Mouse (Mus musculus) lung, adult 18-20 months (tissue): Measurements from ENCODE around the gene Stip1.
"Not testable (repeated sequence)": the region's sequence is repeated elsewhere in the genome, so short reads cannot be mapped to it uniquely, and the experiment has no call there.

Experiments used
- DNase-seq, 2 experiments: peaks; one replicate each; pipeline ENCODE4 v3.0.0; 2022; ENCODE audit warnings: mixed read lengths in 2 of 2

Stip1 gene

DNA sequence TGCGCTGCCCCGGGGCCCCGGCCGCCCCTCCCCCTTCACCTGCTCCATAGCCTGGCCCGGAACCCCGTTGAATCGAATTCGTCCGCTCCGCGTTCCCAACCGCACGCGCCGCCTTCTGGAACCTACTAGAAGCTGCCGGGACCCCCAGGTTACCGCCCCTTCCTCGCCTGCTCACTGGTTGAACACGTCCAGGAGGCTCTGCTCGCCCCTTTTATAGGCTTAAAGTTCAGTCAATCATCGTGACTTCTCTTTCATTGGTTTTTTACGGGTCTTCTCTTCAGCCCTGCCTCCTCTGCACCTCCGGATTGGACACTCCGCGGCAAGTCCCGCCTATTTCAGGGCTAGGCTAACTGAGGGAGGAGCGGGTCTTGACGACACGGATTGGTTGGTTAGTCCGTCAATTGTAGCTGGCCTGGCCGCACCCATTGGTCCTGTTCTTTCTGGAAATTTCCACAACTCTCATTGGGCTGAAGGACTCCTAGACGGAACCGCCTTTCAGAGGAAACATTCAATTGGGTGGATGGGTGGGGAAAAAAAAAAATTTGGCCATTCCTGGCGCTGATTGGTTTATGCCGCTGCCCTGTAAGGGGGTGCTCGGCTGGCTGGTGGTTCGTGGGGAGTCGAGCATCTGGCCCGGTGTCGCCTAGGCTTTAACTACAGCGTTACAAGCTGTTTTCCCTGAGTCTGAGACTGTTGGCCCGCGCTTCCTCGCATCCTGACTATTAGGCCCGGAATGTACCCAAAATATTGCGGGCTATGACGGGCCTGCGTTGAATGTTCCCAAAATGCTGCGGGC, at the start of gene Stip1:
TSS of gene Stip1 (minus strand) at position 127 of the 796 bp plus-strand sequence.
- DNase-seq, result peak; percentile 100

DNA sequence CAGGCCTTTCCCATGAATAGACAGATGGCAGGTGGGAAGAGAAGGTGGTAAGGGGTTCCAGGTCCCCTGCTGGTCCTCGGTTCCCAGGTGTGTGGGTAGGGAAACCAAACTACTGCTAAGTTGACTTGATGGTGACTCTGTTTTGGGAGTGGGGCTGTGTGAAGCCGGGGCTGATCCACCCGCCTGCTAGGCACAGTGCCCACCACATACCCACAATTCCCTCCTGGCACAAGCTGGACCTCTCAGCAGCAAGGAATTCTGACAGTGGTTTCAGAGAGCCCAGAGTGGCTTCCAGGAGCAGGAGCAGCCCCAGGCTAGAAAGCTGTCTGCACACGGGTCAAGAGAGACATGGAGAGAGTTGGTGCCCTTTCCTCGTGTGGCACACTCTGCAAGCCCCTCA, 49.3 kb upstream of the Stip1 start:
- DNase-seq, result no peak

DNA sequence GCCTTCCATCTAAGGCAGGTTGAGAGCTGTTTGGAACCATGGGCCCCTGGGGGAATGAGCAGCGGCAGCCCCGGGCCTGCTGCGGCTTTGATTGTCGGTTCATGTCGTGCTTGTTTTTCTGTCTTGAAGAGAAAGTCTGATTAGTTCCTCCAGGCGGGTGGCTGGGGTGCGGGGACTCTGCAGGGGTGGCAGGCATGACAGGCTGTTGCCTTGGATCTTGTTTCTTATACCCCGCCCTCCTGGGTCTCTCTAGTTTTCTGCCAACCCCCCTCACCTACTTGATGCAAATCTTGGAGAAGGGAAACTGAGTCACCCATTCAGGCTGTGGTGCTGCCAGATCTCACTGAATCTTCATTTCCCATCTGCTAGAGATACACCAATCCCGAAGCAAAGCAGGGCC, 48.8 kb upstream of the Stip1 start:
- DNase-seq, result no peak

DNA sequence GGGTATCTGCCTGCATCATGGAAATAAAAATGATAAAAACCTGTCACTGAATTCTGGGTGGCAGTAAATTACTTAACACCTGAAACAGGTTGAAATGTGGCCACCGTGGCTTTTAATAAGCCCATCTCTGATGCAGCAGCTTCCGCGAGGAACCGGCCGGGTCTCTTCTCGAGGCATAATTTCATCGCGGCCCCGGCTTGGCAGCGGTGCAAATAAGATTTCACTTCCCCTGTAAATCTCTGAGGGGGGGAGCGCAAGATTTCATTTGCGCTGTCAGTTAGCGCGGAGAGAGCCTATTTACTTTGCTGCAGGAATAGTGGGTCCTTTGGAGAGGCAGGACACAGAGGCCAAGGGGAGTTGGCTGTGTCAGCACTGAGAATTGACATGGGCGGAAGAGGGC, 45.0 kb upstream of the Stip1 start:
- no peak for DNase-seq

DNA sequence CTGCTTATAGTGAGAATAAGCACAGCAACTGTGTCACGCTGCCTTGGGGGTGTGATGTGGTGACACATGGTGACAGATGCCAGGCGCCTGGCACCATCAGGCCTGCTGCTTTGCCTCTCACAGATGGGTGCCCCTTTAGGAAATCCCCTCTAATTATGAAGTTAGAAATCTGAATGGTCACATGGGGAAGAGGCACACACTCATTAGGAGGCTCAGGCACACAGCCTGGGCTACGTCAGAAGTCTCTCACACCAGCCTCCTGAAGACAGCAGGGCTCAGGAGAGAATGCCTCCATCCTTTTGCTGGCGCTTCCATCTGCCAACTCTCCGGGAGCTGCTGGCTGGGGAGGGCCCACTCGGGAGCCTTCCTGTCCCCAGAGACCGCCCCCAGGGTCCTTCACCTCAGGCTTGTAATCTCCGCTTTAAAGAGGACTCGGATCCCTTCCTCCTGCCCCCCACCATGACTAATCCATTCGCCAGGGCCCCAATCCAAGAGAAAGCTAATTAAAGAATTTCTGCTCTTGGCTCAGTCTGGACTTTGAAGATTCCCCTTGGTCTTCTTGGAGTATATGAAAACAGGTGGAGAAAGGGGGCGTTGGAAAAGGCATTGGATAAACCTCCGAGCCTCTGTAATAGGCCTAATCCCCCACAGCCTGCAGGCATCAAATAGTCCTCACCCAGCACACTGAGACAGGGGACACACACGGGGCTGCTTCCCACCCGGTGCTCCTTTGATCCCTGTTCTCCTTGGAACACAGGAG, 43.4 kb upstream of the Stip1 start:
- DNase-seq, result no peak

DNA sequence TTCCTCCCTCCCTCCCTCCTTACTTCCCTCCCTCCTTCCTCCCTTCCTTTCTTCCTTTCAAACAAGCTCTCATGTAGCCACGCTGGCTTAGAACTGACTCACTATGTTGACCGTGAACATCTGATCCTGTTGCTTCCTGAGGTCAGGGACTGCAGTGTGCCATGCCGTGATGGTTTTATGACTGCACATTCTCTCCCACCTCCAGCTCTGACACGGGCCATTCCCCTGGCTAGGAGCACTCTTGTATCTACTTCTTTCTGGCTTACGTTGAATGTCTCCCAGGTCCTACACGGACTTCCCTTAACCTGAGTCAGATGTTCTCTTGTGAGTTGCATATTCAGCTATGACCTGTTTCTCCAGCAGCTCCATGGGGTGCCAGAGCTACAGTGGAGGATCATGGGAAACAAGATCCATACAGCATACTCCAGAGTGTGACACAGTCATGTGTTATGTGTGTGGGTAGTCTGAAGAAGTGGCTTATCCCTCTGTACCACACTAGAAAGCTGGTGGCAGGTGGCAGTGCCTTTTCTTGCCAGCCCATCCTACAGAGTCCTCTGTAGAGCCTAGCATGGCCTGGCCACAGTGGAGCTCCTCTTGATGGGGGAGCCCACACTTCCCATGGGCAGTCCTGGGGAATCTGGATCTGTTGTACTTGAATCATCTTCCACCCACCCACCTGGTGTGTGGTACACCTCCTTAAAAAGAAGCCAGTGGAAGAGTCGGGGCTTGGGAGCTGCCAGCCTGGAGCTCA, 41.9 kb upstream of the Stip1 start:
- no peak for DNase-seq

DNA sequence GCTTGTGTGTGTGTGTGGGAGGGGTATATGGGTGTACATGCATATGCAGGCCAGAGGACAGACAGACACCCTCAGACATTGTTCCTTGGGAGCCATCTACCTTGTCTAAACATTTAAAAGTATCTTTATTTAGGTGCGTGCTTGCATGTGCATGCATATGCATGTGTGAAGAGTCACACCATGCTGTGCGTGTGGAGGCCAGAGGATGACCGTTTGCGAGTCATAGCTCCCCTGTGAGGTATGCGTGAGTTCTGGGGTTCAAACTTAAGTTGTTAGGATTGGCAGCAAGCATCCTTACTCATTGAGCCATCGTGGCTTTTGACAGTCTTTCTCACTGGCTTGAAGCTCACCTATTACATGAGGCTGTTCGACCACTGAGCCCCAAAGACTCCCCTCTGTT, 38.5 kb upstream of the Stip1 start:
- DNase-seq, result no peak

DNA sequence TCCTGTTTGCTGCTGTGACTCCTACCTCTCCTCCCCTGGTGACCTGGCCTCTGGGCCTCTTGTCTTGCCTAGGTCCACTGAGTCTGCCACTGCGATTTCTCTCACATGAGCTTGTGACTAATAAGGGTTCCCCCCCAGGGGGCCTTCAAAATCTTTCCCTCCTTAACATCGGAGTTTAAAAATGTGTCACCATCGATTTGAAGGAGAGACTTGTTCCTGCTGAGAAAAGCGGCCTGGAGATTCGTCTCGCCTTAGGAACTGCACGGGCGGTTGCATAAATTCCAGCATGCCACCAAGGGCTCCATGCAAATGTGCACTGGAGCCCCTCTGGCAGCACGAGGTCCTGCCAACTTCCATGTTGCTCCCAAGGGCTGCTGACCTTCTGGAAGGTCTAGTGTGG, 37.9 kb upstream of the Stip1 start:
- DNase-seq, result no peak

DNA sequence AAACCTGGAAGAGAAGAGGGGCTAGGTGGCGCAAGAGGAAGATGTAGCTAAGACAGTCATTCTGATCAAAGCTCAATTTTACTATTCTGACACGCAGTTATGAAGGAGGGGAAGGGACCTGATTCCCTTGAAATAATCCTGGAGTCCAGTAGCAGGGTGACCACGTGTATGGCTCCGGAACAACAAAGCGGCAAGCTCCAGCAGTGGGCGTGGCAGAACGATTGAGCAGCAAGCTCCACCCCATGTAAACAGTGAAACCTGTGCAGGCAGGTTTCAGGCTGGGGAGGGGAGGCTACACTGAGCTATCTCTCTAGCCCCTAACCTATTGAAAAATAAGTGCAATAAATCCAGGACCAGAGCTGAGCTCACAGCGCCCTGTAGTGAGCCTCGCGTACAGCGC, 35.6 kb upstream of the Stip1 start:
- not testable (repeated sequence) for DNase-seq

DNA sequence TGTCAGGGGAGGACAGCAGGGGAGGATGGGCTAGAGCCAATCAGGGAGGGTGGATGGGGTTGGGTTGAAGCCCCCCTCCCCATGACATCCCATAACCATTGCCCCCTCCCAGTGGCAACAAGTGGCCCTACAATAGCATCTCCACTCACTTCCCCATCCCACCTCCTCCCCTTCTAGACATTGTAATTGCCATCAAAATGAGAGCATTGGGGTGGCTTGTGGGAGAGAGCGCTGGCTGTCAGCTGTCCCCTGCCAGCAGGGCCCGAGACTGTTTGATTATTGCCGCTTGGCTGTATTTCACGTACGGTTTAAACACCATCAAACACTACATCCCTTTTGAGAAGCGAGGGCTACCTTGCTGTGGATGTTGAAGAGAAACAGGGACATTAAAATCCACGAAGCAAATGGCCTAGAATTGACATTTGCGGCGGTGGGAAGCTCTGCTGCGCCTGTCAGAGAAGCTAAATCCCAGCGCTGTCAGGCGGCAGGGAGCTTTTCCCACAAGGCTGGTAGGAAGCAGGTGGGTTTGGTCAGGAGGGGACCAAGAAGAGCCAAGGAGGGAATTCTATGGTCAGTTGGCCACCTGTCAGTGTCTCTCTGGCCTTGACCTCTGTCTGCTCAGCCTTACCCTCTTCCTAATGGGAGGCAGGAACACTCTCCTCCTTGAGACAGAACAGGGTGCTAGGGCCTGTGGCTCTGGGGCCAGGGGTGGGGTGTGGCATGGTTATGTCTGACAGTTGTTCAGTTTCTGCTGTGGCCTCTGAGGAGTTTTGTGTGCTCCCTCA, 34.4 kb upstream of the Stip1 start:
- no peak for DNase-seq

DNA sequence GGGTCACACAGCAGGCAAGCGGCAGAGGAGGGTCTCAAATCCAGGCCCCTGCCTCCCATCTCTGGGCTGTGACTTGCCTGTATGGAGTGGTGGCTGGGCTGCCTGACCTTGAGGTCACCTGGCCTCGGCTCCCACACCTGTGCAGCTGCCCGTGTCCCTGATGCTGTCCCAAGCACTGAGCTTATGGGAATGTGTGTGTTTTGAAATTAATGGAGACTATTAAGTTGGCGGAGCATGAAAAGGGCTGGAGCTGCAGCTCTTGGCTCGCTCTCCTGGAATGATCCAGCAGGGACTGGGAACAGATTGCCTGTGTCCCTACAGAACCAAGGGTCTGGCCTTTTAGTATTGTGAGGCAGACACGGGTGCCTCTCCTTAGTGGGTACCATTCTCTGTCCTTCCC, 32.5 kb upstream of the Stip1 start:
- DNase-seq, result no peak

DNA sequence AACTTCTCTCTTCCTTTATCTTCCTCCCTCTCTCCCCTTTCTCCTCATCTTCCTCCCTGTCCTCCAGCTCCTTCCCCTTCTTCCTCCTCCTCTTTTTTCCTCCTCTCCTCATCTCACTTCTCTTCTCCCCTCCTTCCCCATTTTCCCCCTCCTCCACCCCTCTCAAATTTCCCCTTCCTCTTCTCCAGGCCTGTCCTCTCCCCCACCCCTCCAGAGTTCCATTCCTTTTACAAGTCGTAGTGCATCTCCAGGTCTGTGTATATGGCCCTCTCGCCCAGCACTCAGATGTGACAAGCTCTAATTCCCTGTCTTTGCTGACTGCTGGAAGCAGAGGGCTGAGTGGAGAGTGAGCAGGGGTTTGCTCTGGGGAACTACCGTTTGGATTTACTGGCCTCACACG, 31.0 kb upstream of the Stip1 start:
- no peak for DNase-seq

DNA sequence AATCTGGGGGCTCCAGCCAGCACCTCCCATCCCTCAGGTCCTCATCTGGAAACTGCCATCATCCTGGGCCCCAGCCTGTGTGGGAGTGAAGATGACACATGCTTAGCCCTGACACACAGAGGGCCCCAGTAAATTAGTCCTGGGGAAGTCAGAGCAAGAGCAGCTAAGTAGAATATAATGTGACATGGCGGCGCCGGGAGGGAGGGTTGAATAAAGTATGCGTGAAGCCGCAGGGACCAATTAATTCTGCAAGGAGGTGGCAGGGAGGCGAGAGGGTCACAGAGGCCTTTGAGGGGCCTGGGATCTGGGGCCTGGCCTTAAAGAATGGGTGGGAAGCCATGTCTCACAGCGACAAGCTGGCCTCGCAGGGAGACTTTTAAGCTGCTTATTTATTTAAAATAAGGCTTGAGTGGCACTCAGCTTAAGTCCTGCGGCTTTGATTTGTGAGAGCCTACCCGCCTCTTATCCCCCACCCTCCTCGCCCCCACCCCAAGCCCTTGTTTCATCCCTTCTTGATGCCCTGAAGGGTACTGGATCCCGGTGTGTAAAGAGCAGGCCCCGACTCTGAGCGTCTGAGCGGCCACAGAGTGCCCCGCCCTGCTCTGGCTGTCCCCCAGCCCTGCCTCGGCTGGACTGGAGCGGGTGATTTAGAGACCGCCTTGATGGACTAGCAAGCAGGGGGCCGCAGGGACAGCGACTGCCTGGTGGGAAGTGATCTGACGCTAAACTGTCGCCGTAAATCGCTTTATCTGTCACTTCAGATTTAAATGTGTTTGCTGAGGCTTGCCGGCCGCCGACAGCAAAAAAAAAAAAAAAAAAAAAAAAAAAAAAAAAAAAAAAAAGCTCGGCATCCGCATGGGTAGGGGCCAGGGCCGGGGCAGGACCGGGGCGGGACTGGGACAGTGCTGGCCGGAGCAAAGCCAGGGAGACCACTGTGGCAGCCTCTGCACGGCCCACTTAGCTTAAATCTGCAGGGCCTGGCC, 30.3 kb upstream of the Stip1 start:
- peak in 1 of 2 experiments; percentile 14 for DNase-seq

DNA sequence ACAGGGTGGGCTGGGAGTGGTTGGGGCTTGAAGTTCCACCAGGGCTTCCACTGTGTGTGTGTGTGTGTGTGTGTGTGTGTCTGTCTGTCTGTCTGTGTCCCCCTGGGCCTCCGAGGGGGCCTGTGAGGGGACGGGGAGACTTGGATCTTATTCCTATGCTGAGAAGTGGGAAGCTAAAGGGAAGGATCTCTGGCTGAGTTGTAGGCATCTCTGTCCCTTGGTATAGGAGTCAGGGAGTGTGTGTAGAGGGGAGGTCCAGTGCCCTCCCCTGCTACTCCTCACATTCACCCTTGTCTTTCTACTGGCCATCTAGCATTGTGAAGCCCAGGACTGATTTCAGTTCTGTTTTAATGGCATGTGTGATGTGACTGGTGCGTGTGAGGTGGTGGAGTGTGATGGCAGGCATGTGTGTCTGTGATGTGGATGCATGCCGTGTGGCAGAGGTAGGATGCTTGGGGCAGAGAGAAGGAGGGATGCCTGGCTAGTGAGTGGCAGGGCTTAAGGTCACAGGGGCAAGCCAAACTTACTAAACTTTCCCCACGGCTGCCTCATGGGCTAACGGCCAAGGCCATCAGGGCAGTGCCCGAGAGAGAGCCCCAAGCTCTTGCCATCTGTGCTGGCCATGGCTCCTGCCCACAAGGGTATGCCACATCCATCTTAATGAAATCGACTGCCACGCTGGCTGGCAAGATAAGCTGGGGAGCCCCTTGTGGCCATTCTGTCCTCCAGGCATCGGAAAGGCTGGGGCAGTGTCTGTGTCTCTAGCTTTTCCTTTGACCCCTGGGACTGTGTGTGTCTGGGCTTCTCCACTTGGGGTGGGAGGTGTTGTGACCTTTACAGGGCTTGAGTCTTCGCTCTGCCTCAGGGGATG, 29.1 kb upstream of the Stip1 start:
- DNase-seq, result no peak

DNA sequence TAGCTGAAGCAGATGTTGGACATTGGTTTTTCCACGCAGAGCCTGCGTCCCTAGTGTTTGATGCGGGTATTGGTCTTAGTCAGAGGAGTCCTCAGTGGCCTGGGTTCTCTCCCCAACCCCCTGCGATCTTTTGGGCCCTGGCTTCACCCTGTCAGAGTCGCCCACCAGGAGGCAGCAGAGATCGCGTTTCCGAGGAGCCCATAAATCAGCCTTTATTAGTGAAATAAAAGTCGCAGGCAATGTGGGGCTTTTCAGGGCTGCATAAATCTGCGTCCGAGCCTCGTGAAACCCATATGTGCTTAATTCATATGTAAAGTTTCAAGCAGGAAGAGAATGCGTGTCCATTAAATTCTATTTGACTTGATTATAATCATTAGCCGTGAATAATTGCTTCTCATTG, 28.4 kb upstream of the Stip1 start:
- peak; percentile 64 to 67 for DNase-seq

DNA sequence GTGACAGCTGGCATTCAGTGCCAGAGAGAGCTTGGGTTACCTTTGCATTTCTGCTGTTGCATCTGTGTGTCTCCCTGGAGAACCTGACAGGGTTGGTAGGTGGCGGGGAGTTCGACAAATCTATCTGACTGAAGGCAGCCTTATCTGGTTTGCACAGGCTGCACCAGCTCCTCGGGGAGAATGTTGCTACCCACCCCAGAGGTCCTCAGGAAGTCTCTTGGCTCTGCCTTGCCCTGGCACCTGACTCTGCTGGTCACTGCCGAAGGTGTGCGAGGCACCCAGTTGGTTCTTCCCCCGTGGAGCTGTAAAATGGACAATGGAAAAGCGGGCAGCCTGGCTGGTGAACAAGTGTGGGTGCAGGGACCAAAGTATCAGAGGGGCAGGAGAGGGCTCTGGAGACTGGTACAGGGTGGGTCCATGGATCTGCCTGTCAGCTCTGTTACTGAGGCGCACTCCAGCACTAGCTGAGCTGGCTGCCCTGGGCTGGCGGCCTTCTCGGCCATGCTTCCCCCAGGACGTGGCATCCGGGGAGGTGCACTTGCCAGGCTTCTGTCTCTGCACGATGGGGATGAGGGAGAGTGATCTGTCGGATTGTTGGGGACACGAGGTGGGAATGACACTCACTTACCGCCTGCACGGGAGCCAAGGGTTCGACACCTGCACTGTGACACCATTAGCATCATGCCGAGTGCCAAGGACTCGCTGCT, 27.7 kb upstream of the Stip1 start:
- no peak for DNase-seq

DNA sequence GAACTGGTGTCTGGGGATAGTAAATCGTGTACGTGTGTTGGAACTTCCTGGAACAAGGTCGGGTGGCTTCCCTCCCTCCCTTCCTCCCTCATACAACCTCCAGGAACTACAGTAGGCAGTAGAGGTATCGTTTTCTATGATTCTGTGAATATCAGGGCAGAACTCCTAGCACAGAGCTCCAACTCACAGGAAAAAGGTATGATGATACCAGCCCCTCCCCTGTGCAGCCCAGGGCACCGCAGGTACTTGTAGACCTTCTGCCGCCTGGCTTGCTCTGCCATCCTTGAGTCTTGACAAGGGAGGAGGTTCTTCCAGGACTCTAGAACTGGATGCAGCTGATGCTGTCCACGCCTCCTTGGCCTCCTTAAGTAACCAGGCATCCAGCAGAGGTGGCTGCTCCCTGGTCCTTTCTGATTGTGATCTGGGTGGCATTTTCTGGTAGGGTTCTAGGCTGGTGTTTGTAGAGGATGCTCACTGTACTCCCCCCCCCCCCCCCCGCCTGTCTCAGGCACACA, 27.1 kb upstream of the Stip1 start:
- DNase-seq, result no peak

DNA sequence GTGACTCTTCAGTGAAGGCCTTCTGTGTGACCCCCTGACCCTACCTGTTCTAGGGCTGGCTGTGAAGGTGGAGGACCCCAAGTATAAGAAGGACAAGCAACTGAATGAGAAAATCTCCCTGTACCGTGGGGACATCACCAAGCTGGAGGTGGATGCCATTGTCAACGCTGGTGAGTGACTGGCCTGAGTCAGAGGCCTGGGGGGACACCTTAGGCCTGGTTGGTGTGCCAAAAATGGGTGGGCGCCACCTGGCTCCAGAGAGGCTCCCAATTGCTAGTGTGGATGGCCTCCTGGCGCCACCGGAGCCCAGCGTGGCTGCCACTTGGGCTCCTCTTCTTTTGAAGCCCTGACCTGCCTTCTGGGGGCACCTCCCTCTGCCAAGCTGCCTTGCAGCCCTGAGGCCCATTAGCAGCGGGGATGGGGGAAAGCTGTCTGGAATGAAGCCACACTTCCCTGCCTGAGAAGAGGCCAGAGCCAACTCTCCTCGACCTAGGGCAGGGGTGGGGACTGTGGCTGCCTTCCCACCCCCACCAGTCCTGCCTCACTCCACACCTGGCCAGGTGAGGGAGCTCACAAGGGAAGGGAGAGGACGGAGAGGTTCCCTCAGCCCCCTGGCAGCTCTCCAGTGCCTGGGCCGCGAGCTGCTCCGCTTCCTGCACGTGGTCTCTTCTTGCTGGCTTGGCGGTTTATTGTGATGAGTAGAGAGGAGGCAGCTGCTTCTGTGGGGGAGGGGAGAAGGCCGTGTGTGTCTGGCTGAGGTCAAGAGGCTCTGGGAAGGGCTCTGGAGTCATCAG, 26.5 kb upstream of the Stip1 start:
- no peak for DNase-seq

DNA sequence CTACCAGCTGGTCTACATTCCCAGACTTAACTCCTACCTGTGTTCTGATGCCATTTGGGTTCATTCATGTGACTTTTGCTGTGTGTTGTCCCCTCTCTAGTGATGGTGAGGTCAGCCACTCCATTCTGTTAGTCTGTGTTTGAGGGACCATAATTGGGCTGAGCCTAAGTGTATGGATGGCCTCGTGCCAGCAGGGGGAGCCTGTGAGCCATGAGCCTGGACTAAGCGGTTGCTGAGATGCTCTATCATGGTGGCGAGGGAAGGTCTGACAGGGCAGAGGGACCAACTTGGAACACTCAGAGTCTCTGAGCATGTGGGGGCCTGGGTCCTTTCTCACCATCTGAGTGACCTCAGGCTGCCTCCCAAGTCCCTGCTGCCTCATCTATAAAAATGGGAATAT, 24.8 kb upstream of the Stip1 start:
- peak; percentile 71 to 78 for DNase-seq
